Mouse (Mus musculus) left cerebral cortex, postnatal 4 days (tissue): ENCODE results near the gene Tmem186. TPM values are rescaled to one million over a fixed set of nuclear protein-coding genes. Genes with fewer than 3 reads are reported as not detected.

Experiments
- DNase-seq: peaks from one replicate; pipeline ENCODE4 v3.0.0-alpha.2; 2022
- intact Hi-C: fragments of 180-260 bp; cut with DNase I; formaldehyde crosslinking; loops from one replicate; pipeline ENCODE4 v1.15.1; 2025
- total RNA-seq, 2 experiments: library from RNA; stranded (reverse); gene quantifications; 2 replicates each; pipeline ENCODE4 v1.2.3; 2021

Gene Tmem186
- 10 to 100 TPM; 14.3 TPM for total RNA-seq

- peak; percentile 86 for DNase-seq
- intact Hi-C loops, result loop anchor here (10.0 kb wide), 1 partner anchor 143 kb away; no protein-coding TSS in a partner anchor
Measured at GRCm38 (mm10) chr16:8637217-8638051, at the start of gene Tmem186, which contains the start of gene Pmm2. Tmem186 (minus strand) TSS chr16:8637712. Pmm2 (plus strand) TSS chr16:8637674.

DNA sequence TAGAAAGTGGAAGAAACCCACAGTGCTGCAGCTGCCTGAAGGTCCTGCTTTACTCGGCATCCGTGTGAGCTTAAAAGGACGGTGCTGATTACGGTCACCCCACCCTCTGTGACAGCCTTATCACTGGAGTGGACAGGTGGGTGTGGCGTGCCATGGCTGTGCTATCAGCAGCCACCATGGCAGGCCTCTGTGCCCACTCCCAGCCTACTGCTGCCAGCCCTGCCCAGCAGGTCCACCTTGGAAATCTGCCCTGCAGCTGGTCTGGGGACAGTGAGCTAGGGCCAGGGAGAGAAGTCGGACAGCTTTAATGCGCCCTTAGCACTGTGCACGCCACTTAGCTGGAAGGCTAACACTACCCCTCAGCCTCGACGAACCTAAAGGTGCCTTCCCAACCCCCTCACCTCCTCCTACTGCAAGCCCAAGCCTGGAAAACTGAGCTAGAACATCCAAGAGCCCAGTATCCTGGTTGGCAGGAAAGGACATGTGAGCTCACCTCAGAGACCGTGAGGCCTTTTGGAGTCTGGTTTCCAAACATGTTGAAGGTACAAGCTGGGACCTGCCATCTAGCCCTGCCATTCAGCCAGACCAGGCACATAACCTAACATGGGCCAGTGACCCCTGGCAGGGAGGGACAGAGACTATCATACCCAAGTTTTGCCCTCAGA, 49.5 kb upstream of the Tmem186 start:
- intact Hi-C loops, result no loop called here
- peak; percentile 77 for DNase-seq

GRCm38 (mm10) chr16:8686121-8686870, 48.8 kb upstream of the Tmem186 start:
- intact Hi-C loops, result no loop called here

DNA sequence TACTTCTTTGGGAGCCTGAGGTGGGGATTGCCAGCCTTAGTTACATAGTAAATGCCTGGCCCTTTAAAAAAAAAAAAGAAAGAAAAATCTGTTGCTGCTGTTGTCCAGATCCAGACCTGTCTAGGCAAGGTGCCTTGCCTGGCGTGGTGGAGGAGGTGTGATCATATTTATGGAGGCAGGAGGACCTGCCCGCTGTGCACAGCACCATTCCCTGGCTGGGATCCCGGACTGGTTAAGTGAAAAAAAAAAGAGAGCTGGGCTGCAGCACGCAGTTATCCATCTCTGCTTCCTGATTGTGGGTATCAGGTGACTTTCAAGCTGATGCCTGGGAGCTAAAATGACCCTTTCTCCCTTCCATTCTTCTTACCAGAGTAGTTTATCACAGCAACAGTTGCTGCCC, 47.6 kb upstream of the Tmem186 start:
- DNase-seq, result no peak
- intact Hi-C loops, result no loop called here

More at GRCm38 (mm10) chr16:8686121-8686870, 48.8 kb upstream of the Tmem186 start:
- DNase-seq, result peak; percentile 83

DNA sequence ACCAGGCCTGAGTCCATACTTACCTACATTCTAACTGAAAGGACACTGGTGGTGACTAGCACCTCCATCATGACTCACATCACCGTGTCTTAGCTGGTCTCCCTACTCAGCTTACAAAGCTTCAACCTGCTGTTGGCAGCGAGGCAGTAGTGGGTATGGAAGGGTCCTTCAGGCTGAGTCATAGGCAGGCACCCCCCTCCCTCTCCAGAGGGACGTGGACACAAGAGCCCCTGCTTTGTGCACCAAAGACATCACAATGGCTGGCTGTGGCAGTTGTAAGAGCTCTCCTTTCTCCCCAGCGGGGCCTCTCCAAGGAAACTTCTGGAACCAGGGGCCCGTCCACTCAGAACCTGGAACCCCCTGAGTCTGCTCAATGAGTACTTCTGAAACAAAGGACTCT, 43.0 kb upstream of the Tmem186 start, which contains the start of gene Gm5767:
TSS of gene Gm5767 (plus strand) at position 301 of the 400 bp plus-strand sequence.
- no peak for DNase-seq
- intact Hi-C loops, result no loop called here

DNA sequence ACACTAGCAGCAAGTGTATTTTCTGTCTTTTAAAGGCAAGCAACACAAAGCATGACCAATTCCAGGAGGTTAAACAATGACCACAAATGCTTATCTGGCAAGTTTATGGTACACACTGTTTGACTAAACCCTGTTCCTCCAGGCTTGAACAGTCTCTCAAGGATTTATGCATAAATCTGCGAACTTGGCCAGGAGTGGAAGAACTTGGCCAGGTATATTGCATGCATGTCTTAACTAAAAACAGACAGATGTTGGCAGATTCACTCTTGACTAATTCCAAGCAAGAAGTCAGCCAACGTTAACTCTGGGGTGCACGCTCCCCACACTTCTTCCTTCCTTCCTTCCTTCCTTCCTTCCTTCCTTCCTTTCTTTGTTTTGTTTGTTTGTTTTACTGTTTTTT, 42.3 kb upstream of the Tmem186 start:
- intact Hi-C loops, result loop anchor here (5.0 kb wide), 1 partner anchor 272 kb away; no protein-coding TSS in a partner anchor
- DNase-seq, result no peak

- intact Hi-C loops, result loop anchor here (5.0 kb wide), 1 partner anchor 271 kb away; no protein-coding TSS in a partner anchor
- DNase-seq, result no peak
Measured at GRCm38 (mm10) chr16:8678676-8679075, 41.2 kb upstream of the Tmem186 start.

DNA sequence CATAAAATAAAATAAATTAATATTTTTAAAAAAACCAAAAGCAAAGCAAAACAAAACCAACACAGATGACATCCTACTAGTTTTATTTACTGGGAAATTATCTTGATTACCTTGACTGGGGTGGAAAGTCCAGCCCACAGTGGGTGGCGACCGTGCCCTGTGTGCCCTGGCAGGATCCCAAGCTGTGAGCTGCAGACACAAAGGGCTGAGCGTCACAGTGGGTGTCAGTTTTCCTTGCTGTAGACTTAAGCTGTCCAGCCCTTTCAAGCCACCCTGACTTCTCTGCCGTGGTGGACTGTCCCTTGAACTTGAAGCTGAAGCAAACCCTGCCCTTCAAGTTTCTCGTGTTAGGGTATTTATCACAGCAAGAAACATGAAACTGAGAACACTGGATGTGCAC, 40.5 kb upstream of the Tmem186 start:
- no peak for DNase-seq
- intact Hi-C loops, result loop anchor here (5.0 kb wide), 1 partner anchor 271 kb away; no protein-coding TSS in a partner anchor

GRCm38 (mm10) chr16:8676800-8677199, 39.3 kb upstream of the Tmem186 start:
- peak; percentile 61 for DNase-seq
- intact Hi-C loops, result loop anchor here (2.0 to 5.0 kb wide), 2 partner anchors 182 to 269 kb away; no protein-coding TSS in a partner anchor

DNA sequence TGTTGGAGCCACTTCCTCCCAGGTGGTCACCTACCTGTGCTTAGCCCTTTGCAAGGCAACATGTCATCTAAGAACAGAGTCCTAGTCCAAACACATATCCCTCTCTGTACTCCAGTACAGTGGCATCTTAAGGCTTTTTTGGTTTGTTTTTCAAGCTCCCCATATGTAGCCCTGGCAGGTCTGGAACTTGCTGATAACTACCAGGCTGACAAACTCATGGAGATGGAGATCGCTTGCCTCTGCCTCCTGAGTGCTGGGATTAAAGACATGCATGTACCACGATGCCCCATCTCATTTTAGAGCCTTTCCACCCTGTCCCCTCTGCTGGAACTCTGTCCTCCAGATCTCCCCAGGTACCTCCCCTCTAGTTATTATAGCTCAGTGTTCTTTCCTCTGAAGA, 38.7 kb upstream of the Tmem186 start:
- intact Hi-C loops, result loop anchor here (2.0 to 5.0 kb wide), 2 partner anchors 181 to 269 kb away; no protein-coding TSS in a partner anchor
- DNase-seq, result no peak

DNA sequence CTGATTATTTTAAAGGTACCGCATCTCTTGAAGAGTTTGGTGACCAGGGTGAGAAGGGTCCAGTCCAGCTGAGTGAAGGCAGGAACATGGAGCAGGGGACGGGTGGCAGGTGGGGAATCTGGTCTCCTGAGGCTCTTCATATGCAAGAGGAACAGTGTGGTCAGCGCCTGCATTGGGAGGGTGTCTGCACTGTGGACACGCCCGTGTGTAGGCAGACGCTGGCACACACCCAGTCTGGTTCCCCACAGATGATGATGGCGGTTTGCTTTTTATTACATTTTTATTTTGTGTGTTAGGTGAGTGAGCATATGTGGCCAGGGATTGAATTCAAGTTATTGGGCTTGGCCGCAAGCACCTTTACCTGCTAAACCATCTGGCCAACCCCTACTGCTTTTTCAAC, 38.0 kb upstream of the Tmem186 start:
- intact Hi-C loops, result loop anchor here (5.0 kb wide), 1 partner anchor 268 kb away; no protein-coding TSS in a partner anchor
- DNase-seq, result no peak

GRCm38 (mm10) chr16:8674165-8674564, 36.7 kb upstream of the Tmem186 start:
- intact Hi-C loops, result no loop called here
- peak; percentile 70 for DNase-seq

- DNase-seq, result no peak
- intact Hi-C loops, result no loop called here
Measured at GRCm38 (mm10) chr16:8673343-8673742, 35.8 kb upstream of the Tmem186 start.

- intact Hi-C loops, result no loop called here
- no peak for DNase-seq
Measured at GRCm38 (mm10) chr16:8672811-8673210, 35.3 kb upstream of the Tmem186 start.

GRCm38 (mm10) chr16:8672350-8672687, 34.8 kb upstream of the Tmem186 start:
- intact Hi-C loops, result no loop called here
- DNase-seq, result no peak

- intact Hi-C loops, result no loop called here
- DNase-seq, result peak; percentile 96
Measured at GRCm38 (mm10) chr16:8671551-8672349, 34.2 kb upstream of the Tmem186 start, which contains the start of gene Carhsp1. Carhsp1 (minus strand) TSS chr16:8672155.

DNA sequence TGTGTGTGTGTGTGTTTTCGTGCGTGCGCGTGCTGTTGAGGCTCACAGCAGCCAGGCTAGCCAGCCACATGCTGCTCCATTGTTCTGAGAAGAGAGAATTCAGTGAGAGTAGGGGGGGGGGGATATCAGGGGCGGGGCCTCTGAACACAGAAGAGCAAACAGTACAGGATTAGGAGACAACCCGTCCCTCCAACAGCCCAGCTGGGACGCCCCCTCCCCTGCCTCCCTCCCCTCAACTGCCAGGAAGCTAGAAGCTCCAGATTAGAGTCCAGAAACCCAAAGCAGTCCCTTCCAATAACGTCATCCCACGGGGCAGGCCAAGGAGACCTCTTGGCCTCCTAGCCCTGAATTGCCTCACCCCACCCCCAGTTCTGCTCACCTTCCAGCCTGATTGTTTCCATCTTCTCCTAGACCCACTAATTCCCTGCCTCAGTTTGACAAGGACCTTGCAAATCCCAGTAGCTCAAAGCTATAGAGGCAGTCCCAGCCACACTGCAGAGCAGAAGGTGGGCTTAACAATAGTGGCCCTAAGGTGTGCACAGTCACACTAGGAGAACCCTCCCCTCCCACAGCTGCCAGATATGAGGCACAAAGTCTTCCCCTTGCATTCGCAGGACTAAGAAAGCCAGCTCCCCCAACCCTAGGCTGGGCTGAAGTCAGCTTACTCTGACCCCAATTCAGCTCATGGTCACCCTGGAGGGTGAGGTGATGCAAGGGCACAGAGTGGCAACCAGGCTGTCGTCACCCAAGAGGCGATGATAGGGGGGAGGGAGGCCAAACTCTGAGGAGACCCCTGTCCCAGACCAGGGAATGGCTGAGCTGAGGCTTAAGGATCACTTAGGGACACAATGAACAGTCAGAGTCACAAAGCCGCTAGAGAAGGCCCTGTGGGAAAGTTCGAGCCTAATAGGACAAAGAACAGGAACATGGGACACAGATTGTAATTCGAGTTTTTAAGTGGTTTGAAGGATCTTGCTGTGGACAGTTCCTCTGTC, 32.8 kb upstream of the Tmem186 start:
- DNase-seq, result peak; percentile 45
- intact Hi-C loops, result no loop called here

DNA sequence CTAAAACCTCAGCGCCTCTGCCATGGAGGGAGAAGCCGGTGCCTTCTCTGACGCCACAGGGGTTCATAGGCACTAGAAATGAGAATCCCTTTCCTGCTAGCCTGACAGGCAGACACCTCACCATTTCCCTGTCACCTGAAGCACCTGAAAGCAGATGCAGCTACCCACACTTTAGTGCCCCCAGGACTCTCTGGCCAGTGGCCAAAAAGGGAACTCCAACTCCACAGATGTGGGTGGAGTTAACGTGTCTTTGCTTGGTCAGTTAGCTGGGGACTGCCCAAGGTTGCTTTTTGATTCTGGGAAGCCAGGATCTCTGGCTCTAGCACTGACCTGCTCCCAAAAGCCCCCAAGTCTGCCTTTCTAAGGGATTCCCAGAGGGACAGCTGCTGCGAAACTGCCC, 31.9 kb upstream of the Tmem186 start:
- intact Hi-C loops, result no loop called here
- no peak for DNase-seq

DNA sequence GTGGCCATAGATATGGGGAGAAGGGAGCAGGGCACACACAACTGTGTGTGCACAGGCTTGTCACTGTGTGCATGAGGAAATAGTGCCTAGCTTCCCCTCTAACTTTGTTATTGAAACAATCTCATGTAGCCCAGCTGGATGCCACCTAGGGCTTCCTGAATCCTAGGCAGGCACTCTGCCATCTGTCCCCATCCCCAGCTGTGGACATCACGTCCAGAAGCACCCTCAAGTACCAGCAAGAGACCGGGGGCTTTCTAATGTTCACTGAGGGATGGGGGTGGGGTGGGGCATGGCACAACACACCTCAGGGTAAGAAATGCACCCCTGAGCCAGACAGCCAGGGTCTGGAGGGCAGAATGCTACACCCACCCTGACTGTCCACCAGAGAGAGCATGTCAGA, 30.9 kb upstream of the Tmem186 start:
- no peak for DNase-seq

More for the DNA sequence above, 30.9 kb upstream of the Tmem186 start:
- intact Hi-C loops, result no loop called here
